Mouse (Mus musculus): ENCODE results near the gene Nckap5l.

GRCm38 (mm10) chr15:99421676-99422075, 35.9 kb downstream of the Nckap5l start:
- no peak for TF ChIP-seq HCFC1 (IDR thresholded peaks at IDR 0.05; ENCODE audit: borderline replicate concordance, insufficient read depth, low read length)
- TF ChIP-seq ZNF384 (IDR thresholded peaks at IDR 0.05; ENCODE audit: low read depth, low read length) = no peak
- TF ChIP-seq MAFK (IDR thresholded peaks at IDR 0.05; ENCODE audit: insufficient read depth, low read depth, low read length) = no peak

Data from ES-E14 (cell line).